Mouse (Mus musculus) midbrain, postnatal 0 days (tissue): Measurements from ENCODE around the gene Fkbp10. TPM values are rescaled to one million over a fixed set of nuclear protein-coding genes. Genes with fewer than 3 reads are reported as not detected.
A peak's percentile ranks its signal among the peaks of the same experiment; 100 is the strongest.

ENCODE experiments used
- ATAC-seq: fragments of 200-750 bp; cut with Nextera tagmentation; 2 replicates; pipeline ENCODE4 v1.8.0; 2017; ENCODE audit warnings: moderate number of reproducible peaks, mild to moderate bottlenecking, moderate TSS enrichment, moderate library complexity; ENCODE audit not compliant: low FRiP score
- DNase-seq: peaks from one replicate; pipeline ENCODE4 v3.0.0-alpha.2; 2015; ENCODE audit warnings: low spot score
- H3K27ac ChIP-seq: fragments of 300-500 bp; sonication (generic); 2 replicates; pipeline ENCODE4 v1.5.1; 2014; ENCODE audit warnings: low read depth, mild to moderate bottlenecking, low read length, mixed read lengths
- H3K27me3 ChIP-seq: fragments of 300-500 bp; sonication (generic); 2 replicates; pipeline ENCODE4 v1.6.1; 2014; ENCODE audit warnings: low read length, control low read depth, mixed read lengths; ENCODE audit not compliant: insufficient read depth
- H3K36me3 ChIP-seq: fragments of 300-500 bp; sonication (generic); 2 replicates; pipeline ENCODE4 v1.6.1; 2014; ENCODE audit warnings: low read length, control low read depth, mixed read lengths; ENCODE audit not compliant: insufficient read depth
- H3K4me1 ChIP-seq: fragments of 300-500 bp; sonication (generic); 2 replicates; pipeline ENCODE4 v1.6.1; 2014; ENCODE audit warnings: mild to moderate bottlenecking, control low read depth, antibody characterized with exemption, low read length, mixed read lengths; ENCODE audit not compliant: insufficient read depth
- H3K4me2 ChIP-seq: fragments of 300-500 bp; sonication (generic); 2 replicates; pipeline ENCODE4 v1.6.1; 2014; ENCODE audit warnings: low read depth, mild to moderate bottlenecking, low read length, mixed read lengths; ENCODE audit not compliant: poor library complexity, severe bottlenecking
- H3K4me3 ChIP-seq: fragments of 300-500 bp; sonication (generic); 2 replicates; pipeline ENCODE4 v1.5.1; 2014; ENCODE audit warnings: low read depth, mild to moderate bottlenecking, low read length, moderate library complexity
- H3K9ac ChIP-seq: fragments of 300-500 bp; sonication (generic); replicated peaks from 2 replicates; pipeline ENCODE4 v1.6.1; 2014; ENCODE audit warnings: mild to moderate bottlenecking, low read length, moderate library complexity, mixed read lengths; ENCODE audit not compliant: poor library complexity, severe bottlenecking
- H3K9me3 ChIP-seq: fragments of 300-500 bp; sonication (generic); 2 replicates; pipeline ENCODE4 v1.6.1; 2016; ENCODE audit warnings: low read length, control low read depth
- CTCF ChIP-seq: IDR thresholded peaks from 2 replicates; pipeline ENCODE4 v1.5.1; 2016; ENCODE audit warnings: antibody characterized with exemption, mild to moderate bottlenecking
- WGBS: fragments of 180-500 bp; shearing (Covaris S2); extraction: QIAGEN DNeasy Blood & Tissue Kit; methylation state at CpG from one replicate; pipeline ENCODE4 v1.1.7; 2014; 5-methylcytosine and 5-hydroxymethylcytosine counted together
- polyA plus RNA-seq: library from polyadenylated mRNA; unstranded; fragments of >200 nt; fragmentation: Nextera tagmentation; extraction: Ambion mirVana; gene quantifications from 2 replicates; pipeline ENCODE4 v1.2.1, GENCODE M21; 2015
- total RNA-seq: library from RNA; depleted of rRNA; stranded (reverse); fragments of >200 nt; gene quantifications from 2 replicates; pipeline ENCODE4 v1.2.3, GENCODE M21; 2014

Fkbp10 gene
- total and polyA plus RNA-seq, 2 experiments from 2014 or later, result 21.8 to 33.9 TPM

GRCm38 (mm10) chr11:100413541-100413940 is 2.0 kb upstream of the Fkbp10 start:
- 80% methylated on average over 11 of the region's 11 CpGs for WGBS
- H3K4me3 ChIP-seq, result peak overlapping the region; percentile 60
- no peak for DNase-seq
- no peak for TF ChIP-seq CTCF
- H3K9me3 ChIP-seq, result no peaks in the 10 kb centered on the region
- H3K27me3 ChIP-seq, result peaks cover 10% of the 10 kb centered on the region; the same call in 1 of the 2 replicates
- H3K4me2 ChIP-seq, result peak overlapping the region; percentile 63
- no peak overlapping the region for H3K27ac ChIP-seq
- peak overlapping the region; percentile 69; the same call in 1 of the 2 replicates for H3K9ac ChIP-seq
- peaks cover 8% of the 10 kb centered on the region for H3K36me3 ChIP-seq
- ATAC-seq, result no peak
- H3K4me1 ChIP-seq, result peaks cover 17% of the 10 kb centered on the region; the same call in 1 of the 2 replicates

- peak within 1 kb of the TSS; percentile 60 for H3K4me3 ChIP-seq
- peaks cover 1% of the 10 kb centered on the region; the same call in 1 of the 2 replicates for H3K36me3 ChIP-seq
- ATAC-seq, result peak; percentile 93
- peak; percentile 91 for DNase-seq
- TF ChIP-seq CTCF, result peak; percentile 70
- H3K4me2 ChIP-seq, result peak within 1 kb of the TSS; percentile 63
- H3K27me3 ChIP-seq, result peaks cover 10% of the 10 kb centered on the region; the same call in 1 of the 2 replicates
- H3K9ac ChIP-seq, result peak within 1 kb of the TSS; percentile 69
- H3K4me1 ChIP-seq, result peaks cover 17% of the 10 kb centered on the region; the same call in 1 of the 2 replicates
- no peaks in the 10 kb centered on the region for H3K9me3 ChIP-seq
- 2% methylated on average over 87 of the region's 93 CpGs for WGBS
- peak within 1 kb of the TSS; percentile 72 for H3K27ac ChIP-seq
These were observed 1.2 kb upstream of the Fkbp10 start, which contains the start of gene P3h4 for GRCm38 (mm10) chr11:100414021-100414913. Gene P3h4 (minus strand): TSS chr11:100414836.

GRCm38 (mm10) chr11:100421537-100421936 is 6.0 kb downstream of the Fkbp10 start:
- H3K4me2 ChIP-seq, result no peak overlapping the region
- no peak overlapping the region for H3K27ac ChIP-seq
- H3K36me3 ChIP-seq, result no peaks in the 10 kb centered on the region
- H3K4me1 ChIP-seq, result no peaks in the 10 kb centered on the region
- 0 out of 2 replicates have a peak, but pooled peaks cover 3% of the 10 kb centered on the region for H3K27me3 ChIP-seq
- no peak overlapping the region for H3K4me3 ChIP-seq
- ATAC-seq, result no peak
- H3K9ac ChIP-seq, result no peak overlapping the region
- TF ChIP-seq CTCF, result no peak
- no peaks in the 10 kb centered on the region for H3K9me3 ChIP-seq
- no peak for DNase-seq
- WGBS, result 41% methylated on average over 8 of the region's 8 CpGs

- no peak for ATAC-seq
- TF ChIP-seq CTCF, result no peak
- WGBS, result 95% methylated on average over 7 of the region's 7 CpGs
- Histone ChIP-seq H3K4me1 (no peaks in the 10 kb centered on the region), H3K4me3 (no peak overlapping the region), H3K4me2 (no peak overlapping the region), H3K27me3 (no peaks in the 10 kb centered on the region), H3K36me3 (no peaks in the 10 kb centered on the region), H3K9me3 (no peaks in the 10 kb centered on the region), H3K9ac (no peak overlapping the region), H3K27ac (no peak overlapping the region)
- DNase-seq, result no peak
These were observed 8.3 kb downstream of the Fkbp10 start for GRCm38 (mm10) chr11:100423836-100424235.

- 35% methylated on average over 7 of the region's 7 CpGs for WGBS
- Histone ChIP-seq H3K4me1 (no peaks in the 10 kb centered on the region), H3K27ac (no peak overlapping the region), H3K9ac (no peak overlapping the region), H3K9me3 (no peaks in the 10 kb centered on the region), H3K36me3 (peaks cover 7% of the 10 kb centered on the region), H3K4me3 (no peak overlapping the region), H3K27me3 (no peaks in the 10 kb centered on the region), H3K4me2 (no peak overlapping the region)
- DNase-seq, result peak; percentile 69
- peak; percentile 71 for TF ChIP-seq CTCF
- no peak for ATAC-seq
These were observed 10.4 kb downstream of the Fkbp10 start for GRCm38 (mm10) chr11:100425851-100426250.

GRCm38 (mm10) chr11:100426820-100427219 is 11.3 kb downstream of the Fkbp10 start:
- no peaks in the 10 kb centered on the region for H3K4me1 ChIP-seq
- no peak overlapping the region for H3K4me2 ChIP-seq
- no peaks in the 10 kb centered on the region for H3K27me3 ChIP-seq
- no peak overlapping the region for H3K9ac ChIP-seq
- H3K9me3 ChIP-seq, result no peaks in the 10 kb centered on the region
- H3K4me3 ChIP-seq, result no peak overlapping the region
- DNase-seq (no peak), ATAC-seq (no peak)
- no peak overlapping the region for H3K27ac ChIP-seq
- TF ChIP-seq CTCF, result no peak
- H3K36me3 ChIP-seq, result peaks cover 10% of the 10 kb centered on the region
- 89% methylated on average over 3 of the region's 3 CpGs for WGBS
